Mouse (Mus musculus) left cerebral cortex, postnatal 36 days (tissue): ENCODE measurements around the gene Tmed9. TPM values are rescaled to one million over a fixed set of nuclear protein-coding genes. Genes with fewer than 3 reads are reported as not detected.

Experiments
- total RNA-seq, 2 experiments: library from RNA; stranded (reverse); gene quantifications; 2 replicates each; pipeline ENCODE4 v1.2.3; 2021

Tmed9 gene
- total RNA-seq, 2 experiments from 2014 or later, result 133 to 138 TPM

Other genes with a start within 250 kb of the Tmed9 start
- gene Mxd3, start 243.9 kb upstream of the Tmed9 start, total RNA-seq, result 1 to 10 TPM; 1.4 to 2.5 TPM
- 10 to 100 TPM; 54.9 to 61.3 TPM for gene Lman2, start 210.9 kb upstream of the Tmed9 start, total RNA-seq
- 10 to 100 TPM; 52.3 to 53.7 TPM for gene Rgs14, start 204.0 kb upstream of the Tmed9 start, total RNA-seq
- gene Slc34a1, start 175.5 kb upstream of the Tmed9 start, total RNA-seq, result under 1 TPM; 0.48 to 0.54 TPM
- not detected for gene Pfn3, start 158.5 kb upstream of the Tmed9 start, total RNA-seq
- gene F12, start 146.9 kb upstream of the Tmed9 start, total RNA-seq, result under 1 TPM; 0.79 to 0.84 TPM
- 10 to 100 TPM; 63.4 to 65.2 TPM for gene Grk6, start 128.7 kb upstream of the Tmed9 start, total RNA-seq
- gene Prr7, start 109.5 kb upstream of the Tmed9 start, total RNA-seq, result 10 to 100 TPM; 81.8 to 82.1 TPM
- gene Dbn1, start 85.6 kb upstream of the Tmed9 start, total RNA-seq, result 100 to 1,000 TPM; 247 to 314 TPM
- 100 to 1,000 TPM in 1 of 2 experiments, 10 to 100 TPM in 1; 82.1 to 101 TPM for gene Pdlim7, start 60.1 kb upstream of the Tmed9 start, total RNA-seq
- 10 to 100 TPM in 1 of 2 experiments, 1 to 10 TPM in 1; 5.5 to 14.0 TPM for gene Dok3, start 44.4 kb upstream of the Tmed9 start, total RNA-seq
- gene Ddx41, start 37.1 kb upstream of the Tmed9 start, total RNA-seq, result 10 to 100 TPM; 53.1 to 63.9 TPM
- 10 to 100 TPM; 61.1 to 99.5 TPM for gene Fam193b, start 2.6 kb upstream of the Tmed9 start, total RNA-seq
- gene B4galt7, start 26.2 kb downstream of the Tmed9 start, total RNA-seq, result 10 to 100 TPM; 26.2 to 26.4 TPM
- gene Caml, start 49.3 kb downstream of the Tmed9 start, total RNA-seq, result 10 to 100 TPM; 49.9 to 50.8 TPM
- 10 to 100 TPM; 40.5 to 52.9 TPM for gene Ddx46, start 61.3 kb downstream of the Tmed9 start, total RNA-seq
- gene B230219D22Rik, start 119.4 kb downstream of the Tmed9 start, total RNA-seq, result 10 to 100 TPM; 79.7 to 81.6 TPM
- gene Txndc15, start 140.9 kb downstream of the Tmed9 start, total RNA-seq, result 10 to 100 TPM; 75.6 to 76.2 TPM
- 10 to 100 TPM; 27.0 to 28.6 TPM for gene Pcbd2, start 153.6 kb downstream of the Tmed9 start, total RNA-seq
- under 1 TPM; 0.25 to 0.29 TPM for gene Catsper3, start 210.8 kb downstream of the Tmed9 start, total RNA-seq